Mouse (Mus musculus) heart, embryonic 16.5 days (tissue): ENCODE results near the gene Gcgr. TPM values are rescaled to one million over a fixed set of nuclear protein-coding genes. Genes with fewer than 3 reads are reported as not detected.

ENCODE experiments used
- ATAC-seq: fragments of 200-750 bp; cut with Nextera tagmentation; replicated peaks from 2 replicates; pipeline ENCODE4 v1.8.0; 2017; ENCODE audit warnings: moderate number of reproducible peaks; ENCODE audit not compliant: insufficient read depth, low FRiP score; ENCODE audit errors: extremely low read depth
- H3K27ac ChIP-seq: fragments of 300-500 bp; sonication (generic); 2 replicates; pipeline ENCODE4 v1.5.1; 2014; ENCODE audit warnings: mild to moderate bottlenecking, low read length, control low read depth, moderate library complexity
- H3K27me3 ChIP-seq: fragments of 300-500 bp; sonication (generic); 2 replicates; pipeline ENCODE4 v1.6.1; 2014; ENCODE audit warnings: low read length, mixed read lengths; ENCODE audit not compliant: control insufficient read depth, insufficient read depth
- H3K36me3 ChIP-seq: fragments of 300-500 bp; sonication (generic); 2 replicates; pipeline ENCODE4 v1.6.1; 2014; ENCODE audit not compliant: control insufficient read depth, insufficient read depth
- H3K4me1 ChIP-seq: fragments of 300-500 bp; sonication (generic); 2 replicates; pipeline ENCODE4 v1.6.1; 2014; ENCODE audit warnings: low read length, mixed read lengths; ENCODE audit not compliant: control insufficient read depth, insufficient read depth
- H3K4me2 ChIP-seq: fragments of 300-500 bp; sonication (generic); 2 replicates; pipeline ENCODE4 v1.6.1; 2014; ENCODE audit warnings: low read depth, mild to moderate bottlenecking, control low read depth, low read length
- H3K4me3 ChIP-seq: fragments of 300-500 bp; sonication (generic); 2 replicates; pipeline ENCODE4 v1.5.1; 2014; ENCODE audit warnings: mild to moderate bottlenecking, control low read depth, low read length
- H3K9ac ChIP-seq: fragments of 300-500 bp; sonication (generic); 2 replicates; pipeline ENCODE4 v1.6.1; 2014; ENCODE audit warnings: low read length, control low read depth
- H3K9me3 ChIP-seq: fragments of 300-500 bp; sonication (generic); replicated peaks from 2 replicates; pipeline ENCODE4 v1.6.1; 2016; ENCODE audit warnings: low read length; ENCODE audit not compliant: control insufficient read depth
- WGBS: fragments of 180-500 bp; shearing (Covaris S2); extraction: QIAGEN DNeasy Blood & Tissue Kit; methylation state at CpG from one replicate; pipeline ENCODE4 v1.1.7; 2014; 5-methylcytosine and 5-hydroxymethylcytosine counted together
- polyA plus RNA-seq: library from polyadenylated mRNA; unstranded; fragments of >200 nt; fragmentation: Nextera tagmentation; extraction: Ambion mirVana; gene quantifications from 2 replicates; pipeline ENCODE4 v1.2.1, GENCODE M21; 2015

Gcgr gene
- 1.4 and 2.7 TPM in 2 replicates for polyA plus RNA-seq

DNA sequence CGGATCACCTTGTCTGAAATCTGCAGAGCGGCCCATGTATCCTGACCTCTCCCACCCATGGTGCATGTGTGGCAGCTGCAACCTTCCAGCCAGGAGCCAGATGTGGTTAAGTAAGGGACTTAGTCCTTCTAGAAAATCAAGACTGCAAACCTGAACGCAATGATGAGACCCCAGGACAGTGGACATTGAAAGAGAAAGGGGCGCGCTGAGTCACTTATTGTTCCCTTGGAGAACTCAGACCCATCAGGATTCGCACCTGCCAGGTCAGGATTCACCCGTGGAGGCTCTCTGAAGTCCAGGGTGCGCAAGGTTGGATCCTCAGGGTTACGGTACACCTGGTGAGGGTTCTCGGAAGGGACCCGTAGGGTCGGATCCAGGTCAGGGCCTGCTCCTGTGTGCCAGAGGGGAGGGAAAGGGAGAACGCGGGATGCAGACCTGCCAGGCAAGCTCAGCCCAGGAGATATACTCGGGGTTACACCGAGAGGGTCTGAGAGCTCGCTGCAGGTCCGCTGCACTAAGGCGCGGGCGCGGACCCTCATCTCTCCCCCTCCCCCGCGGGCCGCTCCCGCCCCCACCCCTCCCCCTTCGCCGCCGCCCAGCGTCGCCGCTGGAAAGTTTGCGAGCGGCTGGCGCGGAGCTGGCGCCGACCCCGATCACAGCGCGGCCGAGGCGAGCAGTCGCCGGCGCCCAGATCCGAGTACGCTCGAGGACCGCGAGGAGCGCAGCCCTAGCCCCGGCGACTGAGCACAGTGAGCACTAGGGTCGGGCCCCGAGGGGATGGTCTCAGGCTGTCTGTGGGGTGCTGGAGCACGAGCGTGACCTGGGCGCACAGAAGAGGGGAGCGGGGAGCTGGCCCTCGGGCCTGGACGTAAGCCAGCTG is at the start of gene Gcgr:
Gene Gcgr, plus strand, starts transcription at position 615 of the 880 bp plus-strand sequence.
- no peaks in the 10 kb centered on the region for H3K36me3 ChIP-seq
- H3K4me1 ChIP-seq: peaks cover 9% of the 10 kb centered on the region
- no peak within 1 kb of the TSS for H3K27ac ChIP-seq
- H3K9me3 ChIP-seq: no peaks in the 10 kb centered on the region
- H3K9ac ChIP-seq: peak within 1 kb of the TSS; percentile 52
- peak; percentile 34; the same call in 1 of the 2 replicates for ATAC-seq
- H3K4me3 ChIP-seq: peak within 1 kb of the TSS; percentile 48
- H3K4me2 ChIP-seq: peak within 1 kb of the TSS; percentile 71
- H3K27me3 ChIP-seq: peaks cover 59% of the 10 kb centered on the region
- 9% methylated on average over 56 of the region's 62 CpGs for WGBS

DNA sequence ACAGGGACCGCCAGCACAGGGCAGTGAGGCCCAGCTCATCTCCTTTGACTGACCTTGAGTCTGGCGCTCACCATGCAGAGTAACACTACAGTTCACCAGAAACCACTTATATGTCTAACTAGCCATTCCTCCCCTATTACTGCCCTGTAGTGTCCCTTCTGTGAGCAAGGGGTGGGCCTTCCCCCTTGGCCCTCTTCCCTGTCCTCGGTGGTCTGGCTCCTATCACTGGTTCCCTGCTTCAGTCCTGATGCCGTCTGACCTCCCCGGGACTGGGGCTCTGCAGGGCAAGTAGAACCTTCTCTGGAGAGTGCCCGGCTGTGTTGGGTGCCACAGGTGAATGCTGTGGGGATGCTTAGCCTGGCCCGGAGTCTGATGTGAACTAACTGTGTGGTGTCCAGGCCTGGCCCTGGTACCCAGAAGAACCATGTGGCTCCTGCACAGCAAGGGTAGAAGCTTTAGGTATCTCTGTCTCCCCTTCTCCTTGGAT is 47.0 kb upstream of the Gcgr start:
- 81% methylated on average over 7 of the region's 7 CpGs for WGBS

DNA sequence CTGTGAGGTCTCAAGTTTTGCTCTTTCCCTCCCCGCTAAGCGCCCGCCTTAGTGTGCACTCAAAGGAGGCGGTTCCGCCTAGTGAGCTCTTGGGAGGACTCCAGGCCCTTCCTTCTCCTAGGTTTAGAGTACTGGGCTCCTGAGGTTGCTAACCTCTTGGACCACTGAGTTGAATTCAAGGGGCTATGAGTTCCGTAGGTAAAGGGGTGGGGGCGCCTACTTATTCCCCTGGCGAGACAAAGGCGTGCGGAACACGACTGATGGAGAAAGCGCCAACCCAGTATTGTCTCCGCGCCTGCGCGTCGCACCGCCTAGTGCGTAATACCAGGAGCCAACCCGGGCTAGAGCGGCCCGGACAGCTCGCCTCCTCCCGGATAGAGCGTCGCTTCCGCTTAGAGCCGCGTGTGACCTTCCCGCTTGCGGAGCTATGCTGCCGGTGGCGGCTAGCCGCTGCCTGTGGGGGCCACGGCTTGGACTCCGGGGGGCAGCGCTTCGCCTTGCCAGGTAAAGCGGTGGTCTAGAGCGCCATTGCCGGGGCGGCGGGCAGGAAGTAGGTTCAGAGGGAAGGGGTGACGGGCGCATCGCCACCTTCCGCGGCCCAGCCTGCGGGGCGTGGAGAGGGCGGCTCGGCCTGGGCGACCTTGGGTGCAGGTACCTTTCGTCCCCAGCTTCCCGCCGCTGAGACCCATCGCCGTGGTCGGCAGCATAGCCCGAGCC is 46.1 kb upstream of the Gcgr start, which contains the start of gene Mrpl12:
Gene Mrpl12, plus strand, starts transcription at position 349 of the 717 bp plus-strand sequence.
- Histone ChIP-seq H3K4me3 (peak within 1 kb of the TSS; percentile 97), H3K4me1 (peaks cover 15% of the 10 kb centered on the region), H3K27me3 (no peaks in the 10 kb centered on the region), H3K4me2 (peak within 1 kb of the TSS; percentile 80), H3K9ac (peak within 1 kb of the TSS; percentile 96), H3K27ac (peak within 1 kb of the TSS; percentile 89), H3K36me3 (peaks cover 50% of the 10 kb centered on the region), H3K9me3 (no peaks in the 10 kb centered on the region)
- ATAC-seq: peak; percentile 94
- 1% methylated on average over 60 of the region's 60 CpGs for WGBS

More for the DNA sequence above, 47.0 kb upstream of the Gcgr start:
- Histone ChIP-seq H3K27me3 (no peaks in the 10 kb centered on the region), H3K36me3 (peaks cover 54% of the 10 kb centered on the region), H3K9ac (peak overlapping the region; percentile 96), H3K9me3 (no peaks in the 10 kb centered on the region), H3K27ac (no peak overlapping the region; the same call in 1 of the 2 replicates), H3K4me1 (peaks cover 14% of the 10 kb centered on the region), H3K4me2 (peak overlapping the region; percentile 80), H3K4me3 (no peak overlapping the region; the same call in 1 of the 2 replicates)
- ATAC-seq: no peak

- no peak for ATAC-seq
- WGBS: 7% methylated on average over 10 of the region's 10 CpGs
Measured at GRCm38 (mm10) chr11:120485251-120485650, 45.2 kb upstream of the Gcgr start.

GRCm38 (mm10) chr11:120488516-120488915 is 42.0 kb upstream of the Gcgr start:
- 73% methylated on average over 4 of the region's 4 CpGs for whole genome bisulfite sequencing

More at GRCm38 (mm10) chr11:120485251-120485650, 45.2 kb upstream of the Gcgr start:
- peak overlapping the region; percentile 75 for H3K4me2 ChIP-seq
- H3K9me3 ChIP-seq: no peaks in the 10 kb centered on the region
- peak overlapping the region; percentile 89 for H3K27ac ChIP-seq
- H3K9ac ChIP-seq: peak overlapping the region; percentile 96
- no peaks in the 10 kb centered on the region for H3K27me3 ChIP-seq
- H3K36me3 ChIP-seq: peaks cover 48% of the 10 kb centered on the region
- H3K4me1 ChIP-seq: peaks cover 18% of the 10 kb centered on the region
- H3K4me3 ChIP-seq: peak overlapping the region; percentile 97

GRCm38 (mm10) chr11:120489054-120489761 is 41.3 kb upstream of the Gcgr start:
- Histone ChIP-seq H3K9me3 (no peaks in the 10 kb centered on the region), H3K4me1 (peaks cover 33% of the 10 kb centered on the region), H3K36me3 (peaks cover 30% of the 10 kb centered on the region), H3K27me3 (no peaks in the 10 kb centered on the region), H3K27ac (peak overlapping the region; percentile 39; the same call in 1 of the 2 replicates), H3K4me2 (no peak overlapping the region), H3K4me3 (no peak overlapping the region), H3K9ac (no peak overlapping the region)
- WGBS: 64% methylated on average over 4 of the region's 4 CpGs
- ATAC-seq: no peak; the same call in 1 of the 2 replicates

More at GRCm38 (mm10) chr11:120488516-120488915, 42.0 kb upstream of the Gcgr start:
- ATAC-seq: no peak
- Histone ChIP-seq H3K9ac (no peak overlapping the region), H3K4me2 (no peak overlapping the region), H3K4me3 (no peak overlapping the region), H3K27me3 (no peaks in the 10 kb centered on the region), H3K4me1 (peaks cover 38% of the 10 kb centered on the region), H3K9me3 (no peaks in the 10 kb centered on the region), H3K27ac (no peak overlapping the region), H3K36me3 (peaks cover 30% of the 10 kb centered on the region)

DNA sequence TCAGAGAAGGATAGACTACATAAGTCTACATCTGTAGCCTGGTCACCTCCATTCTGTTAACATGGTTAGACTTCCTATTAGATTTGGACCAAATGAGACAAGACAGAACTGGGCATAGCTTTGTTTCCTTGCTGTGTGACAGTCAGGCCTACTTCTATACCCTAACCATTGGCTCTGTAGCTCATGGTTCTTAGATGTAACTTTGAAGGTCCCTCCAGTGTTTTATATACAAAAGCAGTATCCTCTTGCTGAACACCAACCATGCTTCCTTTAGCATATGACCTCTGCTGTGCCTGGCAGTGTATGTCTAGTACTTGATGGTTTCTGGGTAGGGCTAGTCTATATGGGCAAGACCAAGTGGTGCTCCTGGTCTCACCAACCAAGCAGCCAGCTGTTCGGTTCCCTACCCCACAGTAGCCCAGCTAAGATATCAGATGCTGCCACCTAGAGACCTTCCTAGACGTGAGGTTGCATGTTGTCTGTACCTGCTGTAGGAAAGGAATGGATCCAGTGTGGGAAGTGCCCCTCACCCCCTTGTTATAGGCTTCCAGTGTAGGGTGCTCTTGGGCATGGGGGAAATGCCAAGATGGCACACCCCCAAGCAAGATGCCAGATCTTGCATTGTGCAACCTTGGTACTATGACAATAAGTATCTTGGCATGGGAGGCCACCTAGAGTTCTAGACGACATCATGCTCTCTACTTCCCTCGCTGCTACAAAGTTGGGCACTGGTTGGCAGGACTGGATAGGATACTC is 40.0 kb upstream of the Gcgr start:
- Histone ChIP-seq H3K4me2 (no peak overlapping the region; the same call in 1 of the 2 replicates), H3K27me3 (no peaks in the 10 kb centered on the region), H3K27ac (no peak overlapping the region), H3K9ac (peak overlapping the region; percentile 83; the same call in 1 of the 2 replicates), H3K4me3 (no peak overlapping the region), H3K9me3 (no peaks in the 10 kb centered on the region), H3K36me3 (peaks cover 36% of the 10 kb centered on the region), H3K4me1 (peaks cover 30% of the 10 kb centered on the region)
- ATAC-seq: no peak
- WGBS: 19% methylated on average over 4 of the region's 4 CpGs
